Mouse (Mus musculus) G1E (cell line): ENCODE measurements at regions not wholly inside any gene's neighbourhood (a gene's known extent, or its start where the extent isn't known, plus 50 kb on each side); places are given as distances from the start of the nearest gene placed in this dataset.

Experiments used
- CTCF ChIP-seq: IDR thresholded peaks from 2 replicates; pipeline ENCODE4 v1.5.1; 2012; ENCODE audit warnings: low read depth, low read length, inconsistent platforms, mixed read lengths
- GATA1 ChIP-seq: IDR thresholded peaks from 2 replicates; pipeline ENCODE4 v1.6.1; 2012; ENCODE audit warnings: borderline replicate concordance, low read length, inconsistent platforms, mixed read lengths
- POLR2AphosphoS5 ChIP-seq: IDR thresholded peaks from 2 replicates; pipeline ENCODE4 v1.6.1; 2012; ENCODE audit warnings: low read depth, low read length, inconsistent platforms; ENCODE audit not compliant: insufficient replicate concordance
- TAL1 ChIP-seq: conservative IDR thresholded peaks from 2 replicates; pipeline ENCODE4 v1.6.1; 2012; ENCODE audit warnings: low read depth, low read length, inconsistent platforms, mixed read lengths

DNA sequence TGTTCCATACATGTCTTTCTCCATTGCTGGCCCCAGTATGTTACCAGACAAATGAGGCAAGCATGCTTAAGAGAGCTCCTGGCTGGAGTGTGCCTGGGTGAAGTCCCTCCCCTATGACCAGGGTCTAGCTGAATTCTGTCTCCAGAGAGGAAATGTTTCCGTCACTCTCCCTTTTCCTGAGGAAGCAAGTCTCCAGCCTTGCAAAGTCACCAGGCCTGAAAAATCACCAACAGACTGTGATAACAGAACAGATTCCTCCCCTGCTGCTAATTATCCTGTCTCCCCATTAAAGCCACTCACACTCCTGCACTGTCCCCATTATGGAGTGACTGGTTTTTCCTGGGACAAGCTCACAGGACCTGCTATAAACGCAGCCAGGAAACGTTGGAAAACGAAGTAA lies 303.2 kb upstream of the Jag1 start:
- no peak for TF ChIP-seq CTCF
- no peak for TF ChIP-seq GATA1
- TF ChIP-seq POLR2AphosphoS5, result no peak
- TF ChIP-seq TAL1, result no peak
